Mouse (Mus musculus) heart, postnatal 25 days (tissue): ENCODE data around the gene Med24. TPM values are rescaled to one million over a fixed set of nuclear protein-coding genes. Genes with fewer than 3 reads are reported as not detected.
"Not testable (repeated sequence)": the region's sequence is repeated elsewhere in the genome, so short reads cannot be mapped to it uniquely, and the experiment has no call there.

Experiments
- DNase-seq: peaks from one replicate; pipeline ENCODE4 v3.0.0; 2022; ENCODE audit warnings: low spot score
- intact Hi-C: fragments of 180-260 bp; cut with DNase I; formaldehyde crosslinking; loops from one replicate; pipeline ENCODE4 v1.15.1; 2025
- total RNA-seq, 2 experiments: library from RNA; stranded (reverse); gene quantifications; 2 replicates each; pipeline ENCODE4 v1.2.3; 2021

Gene Med24
- total RNA-seq, 2 experiments from 2014 or later = 45.2 to 48.8 TPM

- no peak for DNase-seq
Observed at GRCm38 (mm10) chr11:98748506-98749416, 19.5 kb upstream of the Med24 start.

GRCm38 (mm10) chr11:98747804-98748505, 18.7 kb upstream of the Med24 start:
- intact Hi-C loops = no loop called here
- no peak for DNase-seq

More at GRCm38 (mm10) chr11:98748506-98749416, 19.5 kb upstream of the Med24 start:
- intact Hi-C loops = no loop called here

- intact Hi-C loops = no loop called here
- peak; percentile 80 for DNase-seq
Observed at GRCm38 (mm10) chr11:98746855-98747693, 17.8 kb upstream of the Med24 start.

GRCm38 (mm10) chr11:98745932-98746853, 17.0 kb upstream of the Med24 start:
- intact Hi-C loops = no loop called here
- no peak for DNase-seq

GRCm38 (mm10) chr11:98744456-98745019, 15.3 kb upstream of the Med24 start:
- no peak for DNase-seq
- intact Hi-C loops = no loop called here

- intact Hi-C loops = loop anchor here (2.0 kb wide), 1 partner anchor 29 kb away; no protein-coding TSS in a partner anchor
- peak; percentile 56 for DNase-seq
Observed at GRCm38 (mm10) chr11:98743655-98744345, 14.6 kb upstream of the Med24 start.

- no peak for DNase-seq
- intact Hi-C loops = loop anchor here (2.0 kb wide), 1 partner anchor 30 kb away; no protein-coding TSS in a partner anchor
Observed at GRCm38 (mm10) chr11:98742397-98743291, 13.4 kb upstream of the Med24 start.

GRCm38 (mm10) chr11:98741622-98742396, 12.6 kb upstream of the Med24 start:
- intact Hi-C loops = loop anchor here (1.0 to 2.0 kb wide), 2 partner anchors 31 to 45 kb away; no protein-coding TSS in a partner anchor
- DNase-seq = peak; percentile 70

GRCm38 (mm10) chr11:98741051-98741620, 11.9 kb upstream of the Med24 start:
- intact Hi-C loops = loop anchor here (1.0 kb wide), 1 partner anchor 46 kb away; no protein-coding TSS in a partner anchor
- DNase-seq = no peak

GRCm38 (mm10) chr11:98740393-98741050, 11.3 kb upstream of the Med24 start, which contains the start of gene Thra:
Thra (plus strand) TSS chr11:98740638.
- DNase-seq = peak; percentile 74
- intact Hi-C loops = loop anchor here (1.0 kb wide), 1 partner anchor 47 kb away; no protein-coding TSS in a partner anchor

GRCm38 (mm10) chr11:98740026-98740392, 10.8 kb upstream of the Med24 start:
- no peak for DNase-seq
- intact Hi-C loops = no loop called here

GRCm38 (mm10) chr11:98738925-98739324, 9.7 kb upstream of the Med24 start:
- intact Hi-C loops = loop anchor here (2.0 kb wide), 1 partner anchor 14 kb away; no protein-coding TSS in a partner anchor
- DNase-seq = no peak

- no peak for DNase-seq
- intact Hi-C loops = loop anchor here (2.0 kb wide), 1 partner anchor 14 kb away; no protein-coding TSS in a partner anchor
Observed at GRCm38 (mm10) chr11:98738428-98738911, 9.2 kb upstream of the Med24 start.

GRCm38 (mm10) chr11:98737220-98737619, 8.0 kb upstream of the Med24 start:
- DNase-seq, intact Hi-C loops: not testable (repeated sequence)

GRCm38 (mm10) chr11:98736176-98736575, 6.9 kb upstream of the Med24 start:
- intact Hi-C loops = no loop called here
- DNase-seq = no peak
